Mouse (Mus musculus): ENCODE measurements around the gene Myrip. TPM values are rescaled to one million over a fixed set of nuclear protein-coding genes. Genes with fewer than 3 reads are reported as not detected.

The Myrip gene
- total RNA-seq, 2 experiments from 2014 or later: 79.9 to 84.9 TPM

DNA sequence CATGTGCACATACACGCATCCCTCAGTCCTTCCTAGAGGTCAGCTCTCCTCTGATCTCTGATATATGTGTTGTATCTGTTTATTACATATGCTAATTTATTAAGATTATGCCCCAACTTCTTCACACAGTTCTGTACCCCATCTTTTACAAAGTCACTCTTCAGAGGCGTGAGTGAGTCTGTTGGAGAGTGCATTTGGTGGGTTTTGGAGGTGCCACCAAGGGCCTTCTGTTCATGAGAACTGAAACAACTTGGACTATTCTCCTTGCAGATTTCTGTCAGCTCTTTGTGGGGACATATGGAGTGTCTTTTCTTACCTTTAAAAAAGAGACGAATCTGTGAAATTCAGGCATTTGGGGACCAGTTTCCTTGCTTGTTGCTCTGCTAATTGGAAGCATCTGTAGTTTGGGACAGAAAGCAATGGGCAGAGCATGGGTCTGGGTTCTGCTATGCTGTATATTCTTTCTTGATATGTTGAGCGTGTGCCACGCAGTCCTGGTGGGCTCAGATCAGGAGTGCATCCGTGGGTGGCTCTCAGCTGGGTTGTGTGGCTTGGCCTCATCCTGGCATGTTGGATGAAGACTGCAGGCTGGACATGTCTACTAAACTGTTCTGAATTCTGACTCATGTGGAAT is 148.5 kb downstream of the Myrip start:
- DNase-seq (ENCODE audit: low spot score in 2 of 2): no peak

- peak in 1 of 2 experiments; percentile 38 for DNase-seq (ENCODE audit: low spot score in 2 of 2)
Observed at GRCm38 (mm10) chr9:120455768-120456655, 154.7 kb downstream of the Myrip start.

DNA sequence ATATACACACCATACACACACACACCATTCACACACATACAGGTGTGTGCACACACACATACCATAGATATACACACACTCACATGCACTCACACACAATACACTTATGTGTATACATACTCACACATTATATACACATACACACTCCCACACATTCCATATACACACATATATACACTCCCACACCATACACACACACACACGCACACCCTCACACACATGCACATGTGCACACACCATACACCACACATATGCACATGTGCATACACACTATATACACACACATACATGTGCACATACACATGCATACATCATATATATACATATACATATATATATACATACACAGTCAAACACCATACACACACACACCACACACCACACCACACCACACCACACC is 169.1 kb downstream of the Myrip start:
- DNase-seq (ENCODE audit: low spot score in 2 of 2): no peak

GRCm38 (mm10) chr9:120481644-120482043 is 180.3 kb downstream of the Myrip start:
- DNase-seq (ENCODE audit: low spot score in 2 of 2): no peak

DNA sequence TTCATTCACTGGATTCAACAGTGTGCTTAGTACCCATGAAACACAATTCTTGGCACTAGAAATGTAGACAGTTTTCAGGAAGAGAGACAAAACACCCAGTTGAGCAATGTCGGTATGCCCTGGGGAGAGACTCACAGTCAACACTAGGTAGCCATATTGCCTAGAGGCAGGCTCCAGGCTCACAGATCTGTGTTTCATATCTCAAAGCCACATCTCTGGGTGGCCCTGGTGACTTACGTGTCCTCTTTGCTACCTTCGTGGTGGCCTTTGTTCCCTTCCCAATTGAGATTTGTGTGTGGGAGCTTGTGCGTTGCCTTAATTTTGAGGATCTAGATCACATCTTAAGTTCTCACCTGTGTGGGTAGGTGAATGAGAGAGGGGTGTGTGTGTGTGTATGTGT is 181.1 kb downstream of the Myrip start:
- no peak for DNase-seq (ENCODE audit: low spot score in 2 of 2)

- DNase-seq (ENCODE audit: low spot score in 2 of 2): no peak
Observed at GRCm38 (mm10) chr9:120483101-120483500, 181.8 kb downstream of the Myrip start.

DNA sequence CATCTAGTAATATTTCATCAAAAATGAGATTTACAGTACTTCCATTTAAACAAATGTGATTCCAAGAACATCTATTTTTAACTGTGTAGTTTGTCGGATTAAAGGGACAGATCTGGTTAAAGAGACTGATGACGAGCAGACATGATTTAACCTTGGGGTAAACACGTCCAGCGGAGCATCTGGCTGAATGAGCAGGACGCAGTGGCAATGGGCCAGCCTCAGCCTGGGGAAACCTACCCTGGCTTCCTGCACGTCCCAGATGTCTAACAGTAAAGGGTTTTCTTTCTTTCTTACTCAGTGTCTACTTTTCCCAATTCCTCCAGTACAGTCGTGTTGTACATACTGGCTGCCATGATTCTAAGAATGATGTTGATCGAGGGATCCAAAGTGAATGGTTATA is 185.8 kb downstream of the Myrip start:
- no peak for DNase-seq (ENCODE audit: low spot score in 2 of 2)

GRCm38 (mm10) chr9:120491509-120491908 is 190.2 kb downstream of the Myrip start:
- no peak for DNase-seq (ENCODE audit: low spot score in 2 of 2)

- DNase-seq (ENCODE audit: low spot score in 2 of 2): no peak
Observed at GRCm38 (mm10) chr9:120492010-120492399, 190.7 kb downstream of the Myrip start, which contains the start of gene Eif1b. Eif1b (plus strand) TSS chr9:120492232.

DNA sequence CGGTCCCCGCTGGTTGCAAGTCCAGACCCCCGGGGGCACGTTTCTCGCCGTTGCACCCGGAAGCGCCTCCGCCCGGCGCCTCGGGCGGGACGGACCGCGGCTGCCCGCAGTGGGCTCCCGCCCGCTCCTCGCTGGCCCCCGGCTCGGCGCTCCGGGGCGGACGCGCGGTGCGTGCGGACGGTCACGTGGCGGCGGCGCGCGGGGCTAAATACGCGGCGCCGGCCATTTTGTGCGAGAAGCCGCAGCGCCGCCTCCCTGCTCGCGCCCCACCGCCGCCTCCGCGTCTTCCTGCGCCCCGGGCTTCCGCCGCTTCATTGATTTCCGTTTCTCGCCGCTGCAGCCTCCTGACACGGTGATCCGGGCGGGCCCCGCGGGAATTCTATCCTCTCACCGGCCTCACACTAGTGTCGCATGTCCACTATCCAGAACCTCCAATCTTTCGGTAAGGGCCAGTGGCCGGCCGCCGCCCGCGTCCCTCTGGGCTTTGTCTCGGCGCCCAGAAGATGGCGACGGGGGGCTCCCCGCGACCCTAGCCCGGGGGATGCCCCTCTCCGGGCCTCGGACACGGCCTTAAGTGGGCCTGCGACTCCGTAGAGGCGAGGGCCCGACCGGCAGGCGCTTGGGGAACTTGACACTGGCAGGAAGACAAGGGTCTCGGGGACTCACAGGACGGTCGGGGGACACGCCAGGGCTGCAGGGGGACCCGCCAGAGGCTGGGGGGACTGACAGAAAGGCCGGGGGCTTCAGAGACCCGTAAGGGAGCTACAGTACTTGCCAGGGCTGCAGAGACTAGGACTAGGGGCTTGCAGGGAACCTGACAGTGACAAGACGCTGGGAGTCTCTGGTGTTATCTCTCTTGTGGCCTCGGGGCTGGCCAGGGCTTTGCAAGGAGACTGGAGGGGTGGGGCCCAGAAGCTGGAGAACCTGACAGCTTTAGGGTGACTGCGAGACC is 191.4 kb downstream of the Myrip start:
- DNase-seq (ENCODE audit: low spot score in 2 of 2): peak; percentile 81 to 89

- no peak for DNase-seq (ENCODE audit: low spot score in 2 of 2)
Observed at GRCm38 (mm10) chr9:120493781-120494180, 192.5 kb downstream of the Myrip start.

- DNase-seq (ENCODE audit: low spot score in 2 of 2): peak; percentile 61 to 69
Observed at GRCm38 (mm10) chr9:120496691-120497090, 195.4 kb downstream of the Myrip start.

- no peak for DNase-seq (ENCODE audit: low spot score in 2 of 2)
Observed at GRCm38 (mm10) chr9:120497983-120498382, 196.7 kb downstream of the Myrip start.

DNA sequence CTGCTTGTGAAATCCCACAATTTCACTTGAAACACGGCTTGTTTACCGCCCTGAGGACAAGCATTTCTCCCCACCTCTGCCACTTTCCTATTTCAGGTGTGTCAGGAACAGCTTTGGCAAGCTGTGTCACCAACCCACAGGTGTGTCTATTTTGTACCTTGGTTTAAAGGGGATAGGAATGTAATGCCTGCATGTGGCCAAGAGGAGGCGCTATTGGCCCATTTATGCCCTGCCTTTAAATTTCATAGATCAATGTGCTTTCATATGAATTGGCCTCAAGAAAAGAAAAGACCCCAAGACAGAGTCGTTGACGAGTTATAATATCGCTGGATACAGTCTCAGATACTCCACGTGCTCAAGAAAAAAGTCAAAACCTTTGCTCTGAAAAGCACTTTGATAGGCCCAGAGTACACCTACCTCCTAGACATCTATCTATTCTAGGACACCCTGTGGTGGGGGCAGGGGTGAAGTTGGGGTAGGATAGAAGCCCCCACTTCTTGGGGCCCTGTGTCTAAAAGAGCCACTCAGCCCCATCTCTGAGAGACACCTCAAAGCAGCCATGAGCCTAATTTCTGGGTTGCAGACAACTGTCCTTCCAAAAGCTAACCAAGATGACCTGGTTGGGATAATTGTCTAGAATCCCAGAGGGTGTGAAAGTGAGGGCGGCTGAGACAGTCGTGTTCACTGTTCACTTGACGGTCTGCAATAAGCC is 200.0 kb downstream of the Myrip start:
- no peak for DNase-seq (ENCODE audit: low spot score in 2 of 2)

DNA sequence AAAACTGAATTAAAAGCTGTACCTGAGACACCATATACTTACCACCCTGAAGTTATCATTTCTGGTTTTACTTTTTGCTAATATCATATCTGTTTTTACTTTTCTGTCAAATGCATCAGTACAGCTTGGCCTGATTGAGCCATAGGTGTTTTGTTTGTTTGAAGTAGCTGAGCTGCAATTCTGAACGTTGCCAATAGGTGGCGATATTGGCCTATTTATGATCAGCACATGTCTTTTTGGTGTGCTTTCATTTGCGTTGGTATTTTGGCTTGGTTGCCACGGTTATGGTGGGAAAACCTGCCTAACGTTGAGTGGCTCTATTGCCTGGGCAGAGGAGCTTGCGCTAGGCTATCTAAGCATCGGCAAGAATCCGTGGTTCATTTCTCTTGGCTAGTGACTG is 200.7 kb downstream of the Myrip start:
- DNase-seq (ENCODE audit: low spot score in 2 of 2): peak; percentile 75 to 85

GRCm38 (mm10) chr9:120504423-120504822 is 203.1 kb downstream of the Myrip start:
- no peak for DNase-seq (ENCODE audit: low spot score in 2 of 2)

- peak in 1 of 2 experiments; percentile 47 for DNase-seq (ENCODE audit: low spot score in 2 of 2)
Observed at GRCm38 (mm10) chr9:120511781-120512180, 210.5 kb downstream of the Myrip start.

GRCm38 (mm10) chr9:120516720-120517119 is 215.4 kb downstream of the Myrip start:
- no peak for DNase-seq (ENCODE audit: low spot score in 2 of 2)

GRCm38 (mm10) chr9:120518946-120519345 is 217.6 kb downstream of the Myrip start:
- DNase-seq (ENCODE audit: low spot score in 2 of 2): no peak

DNA sequence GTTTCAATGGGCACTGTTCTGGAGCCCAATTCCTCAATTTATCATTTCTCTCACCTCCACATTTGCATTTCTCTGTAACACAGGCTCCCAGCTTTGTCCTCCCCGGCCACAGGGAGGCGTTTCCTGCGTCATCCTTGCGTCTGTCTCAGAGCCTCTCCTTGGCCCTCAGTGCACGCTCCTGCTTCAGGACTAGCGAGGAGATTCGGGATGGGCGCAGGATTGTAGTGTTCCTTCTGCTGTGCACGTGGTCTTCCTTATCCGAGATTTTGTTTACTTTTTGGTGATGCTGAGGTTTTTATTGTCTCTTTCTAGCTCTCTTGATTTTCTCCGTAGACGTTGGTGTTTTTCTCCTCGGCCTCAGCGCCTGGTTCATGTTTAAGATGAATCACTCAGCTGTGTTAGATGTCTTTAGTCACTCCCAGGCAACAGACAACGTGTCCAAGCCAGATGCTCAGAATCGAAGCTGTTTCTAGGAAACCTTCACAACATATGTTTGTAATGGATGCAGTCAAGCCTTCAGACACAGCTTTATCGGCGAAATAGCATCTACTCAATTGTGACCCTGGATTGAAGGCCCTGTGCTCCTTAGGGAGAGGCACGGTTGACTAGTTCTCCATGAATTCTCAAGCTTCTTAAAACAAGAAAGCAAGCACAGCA is 218.3 kb downstream of the Myrip start:
- DNase-seq (ENCODE audit: low spot score in 2 of 2): peak; percentile 56 to 65
